Mouse (Mus musculus): ENCODE measurements around the gene Zfp952.

Gene Zfp952

GRCm38 (mm10) chr17:32992699-32993474 is at the start of gene Zfp952:
TSS of gene Zfp952 (plus strand) at chr17:32993129.
- ChIA-PET POLR2A (interaction anchor here in 3 of 4 experiments (0.7 to 5.0 kb wide), 35 partner anchors 8 to 693 kb away, joined by 3 to 34 read pairs (median 3); partner anchors contain the start of genes Zfp472 (in 3 of the 3), Cyp4f13 (in 2 of the 3), Zfp563 (in 2 of the 3) and Zfp763 (in 2 of the 3)), CTCF (interaction anchor here (0.5 to 2.0 kb wide), 32 partner anchors 8 to 693 kb away, joined by 3 to 10 read pairs (median 4); partner anchors contain the start of genes Zfp472 (in 3 of the 4) and Zfp799 (in 1 of the 4))

- CTCF ChIA-PET, result interaction anchor here in 2 of 4 experiments (0.6 kb wide), 2 partner anchors 586 to 763 kb away, joined by 3 to 4 read pairs; no protein-coding TSS in a partner anchor
- POLR2A ChIA-PET, result interaction anchor here in 2 of 4 experiments (0.6 to 1.2 kb wide), 3 partner anchors 22 to 47 kb away, joined by 3 to 5 read pairs (median 3); partner anchors contain the start of gene Zfp472 (in 1 of the 2)
Measured at GRCm38 (mm10) chr17:32943661-32944060, 49.3 kb upstream of the Zfp952 start.

GRCm38 (mm10) chr17:32944402-32945035 is 48.4 kb upstream of the Zfp952 start:
- CTCF ChIA-PET, result interaction anchor here in 3 of 4 experiments (0.6 to 1.6 kb wide), 9 partner anchors 11 to 763 kb away, joined by 3 to 4 read pairs (median 3); partner anchors contain the start of gene Zfp952 (in 1 of the 3)

GRCm38 (mm10) chr17:32946716-32947115 is 46.2 kb upstream of the Zfp952 start:
- CTCF ChIA-PET, result interaction anchor here in 3 of 4 experiments (0.6 to 1.9 kb wide), 7 partner anchors 9 to 312 kb away, joined by 3 to 9 read pairs (median 3); partner anchors contain the start of gene Zfp472 (in 2 of the 3)
- POLR2A ChIA-PET, result interaction anchor here in 3 of 4 experiments (0.9 to 2.6 kb wide), 31 partner anchors 10 to 814 kb away, joined by 3 to 18 read pairs (median 4); partner anchors contain the start of genes Zfp472 (in 3 of the 3), Morc2b (in 1 of the 3), Rab11b (in 1 of the 3) and Zfp763 (in 1 of the 3)

More at GRCm38 (mm10) chr17:32944402-32945035, 48.4 kb upstream of the Zfp952 start:
- POLR2A ChIA-PET, result interaction anchor here in 3 of 4 experiments (0.5 to 1.2 kb wide), 3 partner anchors 19 to 23 kb away, joined by 3 to 5 read pairs (median 3); partner anchors contain the start of gene Zfp472 (in 1 of the 3)

GRCm38 (mm10) chr17:32947215-32947914 is 45.6 kb upstream of the Zfp952 start, which contains the start of gene Cyp4f13:
TSS of gene Cyp4f13 (minus strand) at chr17:32947402.
- POLR2A ChIA-PET, result interaction anchor here (0.6 to 2.6 kb wide), 43 partner anchors 9 to 1172 kb away, joined by 3 to 18 read pairs (median 4); partner anchors contain the start of genes Zfp472 (in 4 of the 4), Zfp952 (in 2 of the 4), H2-DMa (in 1 of the 4) and Morc2b (in 1 of the 4)
- CTCF ChIA-PET, result interaction anchor here in 3 of 4 experiments (0.6 to 1.9 kb wide), 7 partner anchors 18 to 313 kb away, joined by 3 to 9 read pairs (median 4); partner anchors contain the start of gene Zfp472 (in 2 of the 3)

GRCm38 (mm10) chr17:32950136-32950535 is 42.8 kb upstream of the Zfp952 start:
- CTCF ChIA-PET, result no interaction called here

GRCm38 (mm10) chr17:32951006-32951405 is 41.9 kb upstream of the Zfp952 start:
- CTCF ChIA-PET, result interaction anchor here (0.5 to 1.5 kb wide), 19 partner anchors 11 to 398 kb away, joined by 3 to 13 read pairs (median 3); partner anchors contain the start of genes Zfp472 (in 4 of the 4), Cyp4f14 (in 1 of the 4), Zfp799 (in 1 of the 4) and Zfp952 (in 1 of the 4)
- POLR2A ChIA-PET, result interaction anchor here in 2 of 4 experiments (0.9 to 1.4 kb wide), 6 partner anchors 15 to 98 kb away, joined by 3 to 5 read pairs (median 3); partner anchors contain the start of genes Zfp472 (in 1 of the 2) and Zfp952 (in 1 of the 2)

More at GRCm38 (mm10) chr17:32950136-32950535, 42.8 kb upstream of the Zfp952 start:
- POLR2A ChIA-PET, result interaction anchor here in 2 of 4 experiments (0.7 to 1.5 kb wide), 3 partner anchors 15 to 73 kb away, joined by 3 to 8 read pairs (median 4); partner anchors contain the start of gene Zfp472 (in 1 of the 2)

GRCm38 (mm10) chr17:32951441-32951840 is 41.5 kb upstream of the Zfp952 start:
- POLR2A ChIA-PET, result interaction anchor here in 3 of 4 experiments (0.7 to 1.4 kb wide), 10 partner anchors 12 to 98 kb away, joined by 3 to 5 read pairs (median 3); partner anchors contain the start of genes Zfp472 (in 1 of the 3) and Zfp952 (in 1 of the 3)
- CTCF ChIA-PET, result interaction anchor here (0.5 to 1.5 kb wide), 21 partner anchors 12 to 398 kb away, joined by 3 to 13 read pairs (median 3); partner anchors contain the start of genes Zfp472 (in 4 of the 4), Cyp4f14 (in 1 of the 4), Zfp799 (in 1 of the 4) and Zfp952 (in 1 of the 4)

GRCm38 (mm10) chr17:32965253-32965622 is 27.7 kb upstream of the Zfp952 start:
- POLR2A ChIA-PET, result interaction anchor here (0.7 to 3.0 kb wide), 55 partner anchors 8 to 855 kb away, joined by 3 to 34 read pairs (median 4); partner anchors contain the start of genes Cyp4f13 (in 4 of the 4), Zfp952 (in 3 of the 4), March2 (in 1 of the 4) and Rab11b (in 1 of the 4)
- CTCF ChIA-PET, result interaction anchor here (0.7 to 2.1 kb wide), 17 partner anchors 8 to 1965 kb away, joined by 3 to 13 read pairs (median 4); partner anchors contain the start of genes Cyp4f13 (in 2 of the 4) and Zfp952 (in 1 of the 4)

GRCm38 (mm10) chr17:32965623-32966290 is 27.2 kb upstream of the Zfp952 start, which contains the start of gene Zfp472:
TSS of gene Zfp472 (plus strand) at chr17:32965814.
- POLR2A ChIA-PET, result interaction anchor here (0.8 to 3.0 kb wide), 55 partner anchors 9 to 855 kb away, joined by 3 to 34 read pairs (median 4); partner anchors contain the start of genes Cyp4f13 (in 4 of the 4), Zfp952 (in 3 of the 4), March2 (in 1 of the 4) and Rab11b (in 1 of the 4)
- CTCF ChIA-PET, result interaction anchor here (0.6 to 2.1 kb wide), 20 partner anchors 9 to 1966 kb away, joined by 3 to 13 read pairs (median 4); partner anchors contain the start of genes Cyp4f13 (in 2 of the 4) and Zfp952 (in 1 of the 4)

GRCm38 (mm10) chr17:32981361-32981760 is 11.6 kb upstream of the Zfp952 start:
- ChIA-PET POLR2A (interaction anchor here in 3 of 4 experiments (0.6 to 2.0 kb wide), 4 partner anchors 11 to 590 kb away, joined by 4 to 12 read pairs (median 8); partner anchors contain the start of genes Zfp472 (in 2 of the 3) and Zfp952 (in 1 of the 3)), CTCF (interaction anchor here in 2 of 4 experiments (1.0 to 1.3 kb wide), 2 partner anchors 11 kb away, joined by 3 to 5 read pairs; partner anchors contain the start of gene Zfp952 (in 1 of the 2))

GRCm38 (mm10) chr17:32986301-32986700 is 6.6 kb upstream of the Zfp952 start:
- ChIA-PET CTCF (interaction anchor here in 1 of 4 experiments (0.5 kb wide), 1 partner anchor 164 kb away, joined by 3 read pairs; no protein-coding TSS in a partner anchor), POLR2A (interaction anchor here in 3 of 4 experiments (0.7 to 1.2 kb wide), 5 partner anchors 19 to 109 kb away, joined by 3 to 5 read pairs (median 3); partner anchors contain the start of genes Zfp472 (in 1 of the 3) and Zfp563 (in 1 of the 3))

GRCm38 (mm10) chr17:32991965-32992698 is 797 bp upstream of the Zfp952 start:
- ChIA-PET POLR2A (interaction anchor here in 3 of 4 experiments (0.6 to 5.0 kb wide), 35 partner anchors 8 to 693 kb away, joined by 3 to 34 read pairs (median 3); partner anchors contain the start of genes Zfp472 (in 3 of the 3), Zfp563 (in 2 of the 3), Zfp763 (in 2 of the 3) and Zfp799 (in 2 of the 3)), CTCF (interaction anchor here (0.6 to 2.0 kb wide), 34 partner anchors 8 to 714 kb away, joined by 3 to 10 read pairs (median 4); partner anchors contain the start of genes Zfp472 (in 3 of the 4) and Zfp799 (in 1 of the 4))

- ChIA-PET CTCF (no interaction called here), POLR2A (no interaction called here)
Measured at GRCm38 (mm10) chr17:32998492-32998891, 5.6 kb downstream of the Zfp952 start.

Data from embryonic stem cell, embryonic (primary cell).